Mouse (Mus musculus): ENCODE measurements around the gene Prr22. TPM values are rescaled to one million over a fixed set of nuclear protein-coding genes. Genes with fewer than 3 reads are reported as not detected.
A peak's percentile ranks its signal among the peaks of the same experiment; 100 is the strongest.

Gene Prr22
- polyA plus RNA-seq, 1 experiment from 2014 or later, result 0.70 TPM

GRCm38 (mm10) chr17:56789286-56789685 is 19.2 kb downstream of the Prr22 start:
- no peak overlapping the region for H3K4me3 ChIP-seq (ENCODE audit: low read depth, low read length)
- ATAC-seq (ENCODE audit: low read depth), result no peak
- no peaks in the 10 kb centered on the region for H3K36me3 ChIP-seq (ENCODE audit: control insufficient read depth, insufficient read depth, low read length)
- no peaks in the 10 kb centered on the region for H3K27me3 ChIP-seq (ENCODE audit: control insufficient read depth, insufficient read depth, low read length)
- no peak overlapping the region for H3K4me2 ChIP-seq (ENCODE audit: low read depth, low read length)
- no peak overlapping the region for H3K9ac ChIP-seq (replicated peaks; ENCODE audit: low read depth, low read length)
- H3K4me1 ChIP-seq (ENCODE audit: control insufficient read depth, insufficient read depth, low read length), result no peaks in the 10 kb centered on the region
- no peaks in the 10 kb centered on the region for H3K9me3 ChIP-seq (ENCODE audit: control insufficient read depth, low read length)
- H3K27ac ChIP-seq (ENCODE audit: low read depth, low read length), result no peak overlapping the region
- WGBS, result 94% methylated on average over 6 of the region's 6 CpGs

GRCm38 (mm10) chr17:56792588-56792987 is 22.5 kb downstream of the Prr22 start:
- ATAC-seq (ENCODE audit: low read depth), result no peak
- Histone ChIP-seq H3K27ac (ENCODE audit: low read depth, low read length) (no peak overlapping the region), H3K9me3 (ENCODE audit: control insufficient read depth, low read length) (no peaks in the 10 kb centered on the region), H3K36me3 (ENCODE audit: control insufficient read depth, insufficient read depth, low read length) (no peaks in the 10 kb centered on the region), H3K9ac (replicated peaks; ENCODE audit: low read depth, low read length) (no peak overlapping the region), H3K4me1 (ENCODE audit: control insufficient read depth, insufficient read depth, low read length) (no peaks in the 10 kb centered on the region), H3K4me2 (ENCODE audit: low read depth, low read length) (no peak overlapping the region), H3K4me3 (ENCODE audit: low read depth, low read length) (no peak overlapping the region), H3K27me3 (ENCODE audit: control insufficient read depth, insufficient read depth, low read length) (no peaks in the 10 kb centered on the region)
- 83% methylated on average over 3 of the region's 3 CpGs for WGBS

- Histone ChIP-seq H3K27ac (ENCODE audit: low read depth, low read length) (no peak overlapping the region), H3K27me3 (ENCODE audit: control insufficient read depth, insufficient read depth, low read length) (no peaks in the 10 kb centered on the region), H3K4me2 (ENCODE audit: low read depth, low read length) (no peak overlapping the region), H3K4me1 (ENCODE audit: control insufficient read depth, insufficient read depth, low read length) (no peaks in the 10 kb centered on the region), H3K4me3 (ENCODE audit: low read depth, low read length) (no peak overlapping the region), H3K9me3 (ENCODE audit: control insufficient read depth, low read length) (no peaks in the 10 kb centered on the region), H3K9ac (replicated peaks; ENCODE audit: low read depth, low read length) (no peak overlapping the region), H3K36me3 (ENCODE audit: control insufficient read depth, insufficient read depth, low read length) (no peaks in the 10 kb centered on the region)
- ATAC-seq (ENCODE audit: low read depth), result no peak
- 66% methylated on average over 6 of the region's 6 CpGs for WGBS
Observed at GRCm38 (mm10) chr17:56793614-56794319, 23.7 kb downstream of the Prr22 start.

GRCm38 (mm10) chr17:56799276-56799675 is 29.2 kb downstream of the Prr22 start:
- no peaks in the 10 kb centered on the region for H3K27me3 ChIP-seq (ENCODE audit: control insufficient read depth, insufficient read depth, low read length)
- H3K9ac ChIP-seq (replicated peaks; ENCODE audit: low read depth, low read length), result no peak overlapping the region
- H3K36me3 ChIP-seq (ENCODE audit: control insufficient read depth, insufficient read depth, low read length), result no peaks in the 10 kb centered on the region
- H3K4me2 ChIP-seq (ENCODE audit: low read depth, low read length), result no peak overlapping the region
- H3K4me3 ChIP-seq (ENCODE audit: low read depth, low read length), result no peak overlapping the region
- no peaks in the 10 kb centered on the region for H3K9me3 ChIP-seq (ENCODE audit: control insufficient read depth, low read length)
- H3K27ac ChIP-seq (ENCODE audit: low read depth, low read length), result no peak overlapping the region
- WGBS, result 84% methylated on average over 3 of the region's 3 CpGs
- no peaks in the 10 kb centered on the region for H3K4me1 ChIP-seq (ENCODE audit: control insufficient read depth, insufficient read depth, low read length)
- ATAC-seq (ENCODE audit: low read depth), result no peak

- H3K4me2 ChIP-seq (ENCODE audit: low read depth, low read length), result no peak overlapping the region
- ATAC-seq (ENCODE audit: low read depth), result no peak
- H3K4me1 ChIP-seq (ENCODE audit: control insufficient read depth, insufficient read depth, low read length), result no peaks in the 10 kb centered on the region
- no peaks in the 10 kb centered on the region for H3K9me3 ChIP-seq (ENCODE audit: control insufficient read depth, low read length)
- 80% methylated on average over 8 of the region's 8 CpGs for WGBS
- no peak overlapping the region for H3K4me3 ChIP-seq (ENCODE audit: low read depth, low read length)
- no peaks in the 10 kb centered on the region for H3K27me3 ChIP-seq (ENCODE audit: control insufficient read depth, insufficient read depth, low read length)
- no peaks in the 10 kb centered on the region for H3K36me3 ChIP-seq (ENCODE audit: control insufficient read depth, insufficient read depth, low read length)
- H3K27ac ChIP-seq (ENCODE audit: low read depth, low read length), result no peak overlapping the region
- H3K9ac ChIP-seq (replicated peaks; ENCODE audit: low read depth, low read length), result no peak overlapping the region
Observed at GRCm38 (mm10) chr17:56802065-56802464, 32.0 kb downstream of the Prr22 start.

GRCm38 (mm10) chr17:56804952-56805351 is 34.9 kb downstream of the Prr22 start:
- Histone ChIP-seq H3K4me3 (ENCODE audit: low read depth, low read length) (no peak overlapping the region), H3K27ac (ENCODE audit: low read depth, low read length) (peak overlapping the region; percentile 28; the same call in 1 of the 2 replicates), H3K9me3 (ENCODE audit: control insufficient read depth, low read length) (no peaks in the 10 kb centered on the region), H3K27me3 (ENCODE audit: control insufficient read depth, insufficient read depth, low read length) (no peaks in the 10 kb centered on the region), H3K4me1 (ENCODE audit: control insufficient read depth, insufficient read depth, low read length) (peaks cover 3% of the 10 kb centered on the region; the same call in 1 of the 2 replicates), H3K4me2 (ENCODE audit: low read depth, low read length) (no peak overlapping the region), H3K9ac (replicated peaks; ENCODE audit: low read depth, low read length) (no peak overlapping the region), H3K36me3 (ENCODE audit: control insufficient read depth, insufficient read depth, low read length) (no peaks in the 10 kb centered on the region)
- 52% methylated on average over 5 of the region's 5 CpGs for WGBS
- ATAC-seq (ENCODE audit: low read depth), result 0 out of 2 replicates have a peak, but pooled peaks have one; percentile 9

- Histone ChIP-seq H3K9ac (replicated peaks; ENCODE audit: low read depth, low read length) (no peak overlapping the region), H3K27ac (ENCODE audit: low read depth, low read length) (no peak overlapping the region), H3K27me3 (ENCODE audit: control insufficient read depth, insufficient read depth, low read length) (no peaks in the 10 kb centered on the region), H3K4me3 (ENCODE audit: low read depth, low read length) (no peak overlapping the region), H3K36me3 (ENCODE audit: control insufficient read depth, insufficient read depth, low read length) (no peaks in the 10 kb centered on the region), H3K9me3 (ENCODE audit: control insufficient read depth, low read length) (no peaks in the 10 kb centered on the region), H3K4me1 (ENCODE audit: control insufficient read depth, insufficient read depth, low read length) (peaks cover 9% of the 10 kb centered on the region; the same call in 1 of the 2 replicates), H3K4me2 (ENCODE audit: low read depth, low read length) (no peak overlapping the region)
- WGBS, result 95% methylated on average over 1 of the region's 1 CpGs
- ATAC-seq (ENCODE audit: low read depth), result no peak
Observed at GRCm38 (mm10) chr17:56805784-56806183, 35.7 kb downstream of the Prr22 start.

- WGBS, result 5% methylated on average over 9 of the region's 9 CpGs
- ATAC-seq (ENCODE audit: low read depth), result peak; percentile 88
- Histone ChIP-seq H3K27ac (ENCODE audit: low read depth, low read length) (no peak overlapping the region), H3K4me3 (ENCODE audit: low read depth, low read length) (no peak overlapping the region), H3K4me2 (ENCODE audit: low read depth, low read length) (no peak overlapping the region), H3K27me3 (ENCODE audit: control insufficient read depth, insufficient read depth, low read length) (no peaks in the 10 kb centered on the region), H3K9ac (replicated peaks; ENCODE audit: low read depth, low read length) (no peak overlapping the region), H3K4me1 (ENCODE audit: control insufficient read depth, insufficient read depth, low read length) (peaks cover 9% of the 10 kb centered on the region; the same call in 1 of the 2 replicates), H3K9me3 (ENCODE audit: control insufficient read depth, low read length) (no peaks in the 10 kb centered on the region), H3K36me3 (ENCODE audit: control insufficient read depth, insufficient read depth, low read length) (no peaks in the 10 kb centered on the region)
Observed at GRCm38 (mm10) chr17:56808518-56808917, 38.5 kb downstream of the Prr22 start.

GRCm38 (mm10) chr17:56810245-56810644 is 40.2 kb downstream of the Prr22 start:
- ATAC-seq (ENCODE audit: low read depth), result peak; percentile 32; the same call in 1 of the 2 replicates
- Histone ChIP-seq H3K9me3 (ENCODE audit: control insufficient read depth, low read length) (no peaks in the 10 kb centered on the region), H3K4me1 (ENCODE audit: control insufficient read depth, insufficient read depth, low read length) (peaks cover 19% of the 10 kb centered on the region), H3K36me3 (ENCODE audit: control insufficient read depth, insufficient read depth, low read length) (no peaks in the 10 kb centered on the region), H3K27ac (ENCODE audit: low read depth, low read length) (peak overlapping the region; percentile 12; the same call in 1 of the 2 replicates), H3K4me3 (ENCODE audit: low read depth, low read length) (no peak overlapping the region), H3K9ac (replicated peaks; ENCODE audit: low read depth, low read length) (no peak overlapping the region), H3K27me3 (ENCODE audit: control insufficient read depth, insufficient read depth, low read length) (no peaks in the 10 kb centered on the region), H3K4me2 (ENCODE audit: low read depth, low read length) (no peak overlapping the region)
- WGBS, result 6% methylated on average over 3 of the region's 3 CpGs

All from neural tube, embryonic 14.5 days (tissue).